ENCODE assay signal across 8 mouse cellular contexts in the genomic region with DNA sequence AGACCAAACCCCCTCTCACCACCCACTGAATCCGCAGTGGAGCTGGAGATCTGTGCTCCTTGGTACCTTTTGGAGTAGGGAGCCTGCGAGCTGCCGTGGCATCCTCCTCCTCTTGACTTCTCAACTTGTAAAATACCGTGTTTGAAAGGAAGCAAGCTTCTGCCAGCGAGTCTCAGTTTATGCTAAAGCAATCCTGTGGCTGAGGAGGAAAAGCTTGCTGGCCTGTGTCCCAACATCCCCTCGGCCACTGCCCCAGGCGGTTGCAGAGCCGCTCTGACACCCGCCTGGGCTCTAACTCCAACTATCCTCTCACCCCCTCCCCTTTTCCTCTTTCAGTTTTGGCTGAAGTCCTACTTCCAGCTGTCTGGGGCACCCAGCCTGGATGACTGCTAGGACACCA. TPM values are rescaled to one million over a fixed set of nuclear protein-coding genes. Genes with fewer than 3 reads are reported as not detected.
DNase-seq lines count a peak whose midpoint lies in the region; ATAC-seq lines count a peak whose summit lies in the region.

No protein-coding gene starts in this region.

- no peaks in the 10 kb centered on the region for H3K27me3 ChIP-seq in lung, embryonic 15.5 days
- no peaks in the 10 kb centered on the region for H3K27me3 ChIP-seq in forebrain, embryonic 11.5 days (ENCODE audit: control insufficient read depth, insufficient read depth, low read length)
- no peaks in the 10 kb centered on the region for H3K27me3 ChIP-seq in intestine, embryonic 14.5 days (replicated peaks; ENCODE audit: control insufficient read depth, insufficient read depth, low read length)

- H3K4me1 ChIP-seq in lung, embryonic 15.5 days = peaks cover 21% of the 10 kb centered on the region
- H3K4me1 ChIP-seq in forebrain, embryonic 11.5 days (replicated peaks; ENCODE audit: control insufficient read depth, insufficient read depth, low read length) = peaks cover 3% of the 10 kb centered on the region; the same call in 1 of the 2 replicates
- H3K4me1 ChIP-seq in intestine, embryonic 14.5 days (replicated peaks; ENCODE audit: control insufficient read depth, insufficient read depth, low read length) = peaks cover 16% of the 10 kb centered on the region

- H3K4me2 ChIP-seq in lung, embryonic 15.5 days = peak overlapping the region; percentile 85
- peak overlapping the region; percentile 76 for H3K4me2 ChIP-seq in forebrain, embryonic 11.5 days (ENCODE audit: low read depth, low read length, severe bottlenecking)
- H3K4me2 ChIP-seq in intestine, embryonic 14.5 days (ENCODE audit: low read length) = peak overlapping the region; percentile 85

- H3K36me3 ChIP-seq in lung, embryonic 15.5 days = no peaks in the 10 kb centered on the region
- H3K36me3 ChIP-seq in forebrain, embryonic 11.5 days (ENCODE audit: control insufficient read depth, insufficient read depth, low read length) = no peaks in the 10 kb centered on the region
- no peaks in the 10 kb centered on the region for H3K36me3 ChIP-seq in intestine, embryonic 14.5 days (ENCODE audit: control insufficient read depth, insufficient read depth, low read length)

- peak overlapping the region; percentile 40; the same call in 1 of the 2 replicates for H3K9ac ChIP-seq in lung, embryonic 15.5 days
- H3K9ac ChIP-seq in forebrain, embryonic 11.5 days (ENCODE audit: low read length) = peak overlapping the region; percentile 49
- H3K9ac ChIP-seq in intestine, embryonic 14.5 days (ENCODE audit: low read length) = peak overlapping the region; percentile 56

- DNase-seq in lung, adult 18-20 months = no peak
- peak; percentile 54 for DNase-seq in forebrain, embryonic 11.5 days (ENCODE audit: low spot score)
- DNase-seq in intestine, embryonic 14.5 days (ENCODE audit: low spot score) = peak; percentile 71
- peak; percentile 14 for DNase-seq in lung, postnatal 36 days
- no peak for DNase-seq in adrenal gland, postnatal 14 days
- no peak for DNase-seq in left cerebral cortex, adult 11 months (ENCODE audit: low spot score)

- peak overlapping the region; percentile 42 for H3K4me3 ChIP-seq in lung, embryonic 15.5 days
- H3K4me3 ChIP-seq in forebrain, embryonic 11.5 days (ENCODE audit: low read depth, low read length) = peak overlapping the region; percentile 31
- peak overlapping the region; percentile 47 for H3K4me3 ChIP-seq in intestine, embryonic 14.5 days (ENCODE audit: low read depth, low read length)

- peak; percentile 87 for ATAC-seq in lung, embryonic 15.5 days (ENCODE audit: borderline replicate concordance, extremely low read depth, low FRiP score, low TSS enrichment)
- no peak; the same call in 1 of the 2 replicates for ATAC-seq in forebrain, embryonic 11.5 days (replicated peaks; ENCODE audit: low FRiP score)
- ATAC-seq in intestine, embryonic 14.5 days (replicated peaks; ENCODE audit: low FRiP score, low TSS enrichment, low read depth) = peak; percentile 62; the same call in 1 of the 2 replicates
- ATAC-seq in erythroid progenitor cell, adult 5-6 weeks (replicated peaks; ENCODE audit: low FRiP score, poor library complexity, severe bottlenecking) = no peak

- no peaks in the 10 kb centered on the region for H3K9me3 ChIP-seq in lung, embryonic 15.5 days
- H3K9me3 ChIP-seq in forebrain, embryonic 11.5 days (ENCODE audit: control insufficient read depth, low read length) = no peaks in the 10 kb centered on the region
- no peaks in the 10 kb centered on the region for H3K9me3 ChIP-seq in intestine, embryonic 14.5 days (ENCODE audit: control insufficient read depth, low read length)

- WGBS in lung, embryonic 15.5 days = 2% methylated on average over 9 of the region's 9 CpGs
- WGBS in forebrain, embryonic 11.5 days = 5% methylated on average over 9 of the region's 9 CpGs
- 3% methylated on average over 9 of the region's 9 CpGs for WGBS in intestine, embryonic 14.5 days

- H3K27ac ChIP-seq in lung, embryonic 15.5 days = peak overlapping the region; percentile 68
- no peak overlapping the region for H3K27ac ChIP-seq in forebrain, embryonic 11.5 days (ENCODE audit: low read depth, low read length)
- H3K27ac ChIP-seq in intestine, embryonic 14.5 days (ENCODE audit: low read depth) = 0 out of 2 replicates have a peak overlapping the region, but pooled peaks have one; percentile 38

RNA-seq across cellular contexts. Expression of a gene that starts 0.9 kb away (rescaled TPM):
- 1.2 and 2.4 TPM in 2 replicates for polyA plus RNA-seq in lung, embryonic 15.5 days (2015; fragmentation: Nextera tagmentation; extraction: Ambion mirVana)
- polyA plus RNA-seq in forebrain, embryonic 11.5 days (2014; fragmentation: Nextera tagmentation; extraction: Ambion mirVana) = 0.25 and 0.61 TPM in 2 replicates
- 4.9 and 5.1 TPM in 2 replicates for polyA plus RNA-seq in intestine, embryonic 14.5 days (2014; fragmentation: Nextera tagmentation; extraction: Ambion mirVana)
- not detected in 2 replicates for total RNA-seq in erythroid progenitor cell, adult 5-6 weeks (2015; ENCODE audit: low replicate concordance)
- total RNA-seq in erythroid progenitor cell, adult 5-6 weeks (2017; ENCODE audit: low replicate concordance) = not detected in 2 replicates
- total RNA-seq in adrenal gland, postnatal 14 days (2021) = 0.37 and 0.41 TPM in 2 replicates

Comparison
In these comparisons a context has a peak if more than half of its experiments do, and no peak if none do; other contexts are left out.
1. DNase-seq: peak in forebrain, embryonic 11.5 days (single experiment), intestine, embryonic 14.5 days (single experiment) and lung, postnatal 36 days (single experiment); none in lung, adult 18-20 months (0 of 2), adrenal gland, postnatal 14 days (single experiment) and left cerebral cortex, adult 11 months (single experiment).
2. ATAC-seq: peak in lung, embryonic 15.5 days (single experiment) and intestine, embryonic 14.5 days (single experiment); none in forebrain, embryonic 11.5 days (single experiment) and erythroid progenitor cell, adult 5-6 weeks (single experiment).
3. Peak in every context shown above with its lines, with median percentiles within 50 percentile points of each other: H3K4me2 ChIP-seq, H3K4me3 ChIP-seq and H3K9ac ChIP-seq.